Mouse (Mus musculus): ENCODE results near the gene Aspg.

DNA sequence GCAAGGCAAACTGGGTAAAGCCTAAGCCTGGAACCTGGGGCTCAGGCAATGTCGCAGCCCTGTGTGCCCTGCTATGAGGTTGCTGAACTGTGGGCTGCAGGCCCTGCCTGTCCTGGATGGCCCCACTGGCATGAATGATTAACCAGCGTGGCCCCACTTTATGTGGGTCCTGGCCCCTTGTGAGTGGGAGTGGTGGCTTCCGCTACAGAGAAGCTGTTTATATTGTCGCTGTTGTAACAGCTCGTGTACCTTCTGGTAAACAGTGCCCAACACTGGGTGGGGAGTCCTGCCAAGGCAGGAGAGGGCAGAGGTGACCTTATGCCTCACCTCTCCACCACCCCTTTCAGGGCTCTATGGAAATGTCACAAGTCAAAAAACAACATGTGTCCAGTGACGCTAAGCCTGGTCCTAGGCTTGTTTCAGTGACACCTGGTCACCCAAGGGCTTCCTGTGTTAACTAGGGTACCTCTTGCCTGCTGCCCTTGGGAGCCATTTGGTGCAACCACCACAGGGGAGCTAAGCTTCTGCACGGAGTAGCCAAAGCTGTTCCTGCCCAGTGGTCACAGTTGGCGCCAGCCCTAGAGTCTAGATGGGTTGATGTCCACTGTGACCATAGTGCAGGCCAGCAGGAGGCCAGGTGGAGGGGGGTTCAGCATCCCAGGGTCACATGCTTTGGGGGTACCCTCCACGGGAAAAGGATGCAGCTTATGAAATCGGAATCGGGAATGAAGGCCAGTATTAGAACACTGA is 2.4 kb downstream of the Aspg start:
- TF ChIP-seq CTCF (IDR thresholded peaks at IDR 0.05; ENCODE audit: borderline replicate concordance, insufficient read depth, low read length) (no peak), POLR2A (IDR thresholded peaks at IDR 0.05; ENCODE audit: low read depth, low read length) (no peak)

Measured in embryonic fibroblast, embryonic 13.5 days (primary cell).